Mouse (Mus musculus) liver, embryonic 11.5 days (tissue): ENCODE data around the gene Dnah5. TPM values are rescaled to one million over a fixed set of nuclear protein-coding genes. Genes with fewer than 3 reads are reported as not detected.

Experiments
- ATAC-seq: fragments of 200-750 bp; cut with Nextera tagmentation; replicated peaks from 2 replicates; pipeline ENCODE4 v1.8.0; 2017; ENCODE audit warnings: moderate number of reproducible peaks, mild to moderate bottlenecking, moderate TSS enrichment, moderate library complexity; ENCODE audit not compliant: low FRiP score
- DNase-seq: peaks from one replicate; pipeline ENCODE4 v3.0.0-alpha.2; 2017; ENCODE audit warnings: low spot score
- H3K27ac ChIP-seq: fragments of 300-500 bp; sonication (generic); 2 replicates; pipeline ENCODE4 v1.5.1; 2014; ENCODE audit warnings: mild to moderate bottlenecking, low read depth, low read length, control low read depth
- H3K27me3 ChIP-seq: fragments of 300-500 bp; sonication (generic); replicated peaks from 2 replicates; pipeline ENCODE4 v1.6.1; 2014; ENCODE audit warnings: low read length, mixed read lengths; ENCODE audit not compliant: control insufficient read depth, insufficient read depth
- H3K36me3 ChIP-seq: fragments of 300-500 bp; sonication (generic); 2 replicates; pipeline ENCODE4 v1.6.1; 2014; ENCODE audit warnings: mild to moderate bottlenecking, low read length, moderate library complexity, mixed read lengths; ENCODE audit not compliant: control insufficient read depth, insufficient read depth
- H3K4me1 ChIP-seq: fragments of 300-500 bp; sonication (generic); replicated peaks from 2 replicates; pipeline ENCODE4 v1.6.1; 2014; ENCODE audit warnings: low read length, mixed read lengths; ENCODE audit not compliant: control insufficient read depth, insufficient read depth
- H3K4me2 ChIP-seq: fragments of 300-500 bp; sonication (generic); 2 replicates; pipeline ENCODE4 v1.6.1; 2014; ENCODE audit warnings: mild to moderate bottlenecking, control low read depth, moderate library complexity
- H3K4me3 ChIP-seq: fragments of 300-500 bp; sonication (generic); 2 replicates; pipeline ENCODE4 v1.5.1; 2014; ENCODE audit warnings: low read depth, low read length, control low read depth
- H3K9ac ChIP-seq: fragments of 300-500 bp; sonication (generic); 2 replicates; pipeline ENCODE4 v1.6.1; 2014; ENCODE audit warnings: low read depth, low read length, control low read depth
- H3K9me3 ChIP-seq: fragments of 300-500 bp; sonication (generic); 2 replicates; pipeline ENCODE4 v1.6.1; 2016; ENCODE audit warnings: low read length, inconsistent platforms, mixed read lengths; ENCODE audit not compliant: control insufficient read depth
- WGBS: fragments of 180-500 bp; shearing (Covaris S2); extraction: QIAGEN DNeasy Blood & Tissue Kit; methylation state at CpG from one replicate; pipeline ENCODE4 v1.1.7; 2014; 5-methylcytosine and 5-hydroxymethylcytosine counted together
- polyA plus RNA-seq: library from polyadenylated mRNA; unstranded; fragments of >200 nt; fragmentation: Nextera tagmentation; extraction: Ambion mirVana; gene quantifications from 2 replicates; pipeline ENCODE4 v1.2.1, GENCODE M21; 2014

Gene Dnah5
- polyA plus RNA-seq, 1 experiment from 2014 or later = 0.01 TPM

DNA sequence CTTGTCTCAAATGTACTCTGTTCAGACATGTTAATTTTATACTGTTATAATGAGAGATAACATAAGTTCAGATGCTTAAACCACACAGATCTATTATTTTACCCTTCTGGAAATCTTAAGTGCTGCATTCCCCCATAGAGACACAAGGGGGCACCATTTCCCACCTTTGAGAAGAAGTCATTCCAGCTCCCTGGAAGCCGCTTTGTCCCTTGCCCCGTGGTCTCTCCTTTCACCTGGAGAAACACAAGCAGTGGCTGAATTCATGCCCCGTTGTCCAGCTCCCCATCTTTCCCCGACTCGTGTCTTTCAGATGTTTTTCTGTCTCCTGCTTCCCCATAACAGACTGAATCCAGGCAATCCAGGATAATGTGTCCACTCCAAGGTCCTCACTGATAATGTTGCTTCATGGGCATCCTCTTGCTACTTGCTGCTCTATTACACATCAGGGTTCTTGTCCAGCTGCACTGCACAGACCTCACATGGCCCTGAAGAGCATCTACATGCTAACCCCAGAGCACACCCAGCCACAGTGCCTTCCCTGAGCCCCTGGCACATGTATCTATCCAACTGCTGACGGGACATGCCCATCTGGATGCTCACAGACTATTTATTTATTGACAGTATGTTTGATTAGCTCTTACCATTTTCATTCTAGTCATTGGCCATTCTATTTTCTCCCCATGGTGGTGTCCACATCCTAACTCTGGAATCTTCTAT lies 112.4 kb downstream of the Dnah5 start:
- Histone ChIP-seq H3K27me3 (no peaks in the 10 kb centered on the region), H3K4me2 (no peak overlapping the region), H3K4me1 (no peaks in the 10 kb centered on the region), H3K9me3 (no peaks in the 10 kb centered on the region), H3K27ac (no peak overlapping the region), H3K4me3 (no peak overlapping the region), H3K9ac (no peak overlapping the region), H3K36me3 (no peaks in the 10 kb centered on the region)
- DNase-seq (peak; percentile 33), ATAC-seq (no peak)
- WGBS = 33% methylated on average over 6 of the region's 6 CpGs

DNA sequence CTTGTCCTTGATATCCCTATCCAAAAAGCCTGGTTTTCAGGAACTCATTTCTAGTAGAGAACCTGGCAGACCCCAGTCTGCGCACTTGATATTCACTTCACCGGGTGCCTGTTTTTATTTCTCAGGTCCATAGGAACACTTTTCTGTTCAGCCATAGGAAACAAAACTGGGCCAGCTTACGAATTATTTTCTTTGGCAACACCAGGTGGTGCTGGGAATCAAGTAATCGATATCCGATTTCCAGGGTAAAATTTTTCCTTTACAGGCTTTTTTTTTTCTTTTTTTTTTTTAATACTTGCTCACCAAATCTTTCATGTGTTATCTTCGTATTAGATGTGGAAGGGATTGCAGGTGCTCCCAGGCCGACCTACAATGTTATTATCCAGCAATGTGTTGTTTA lies 119.0 kb downstream of the Dnah5 start:
- H3K9ac ChIP-seq = no peak overlapping the region
- DNase-seq (no peak), ATAC-seq (no peak)
- no peak overlapping the region for H3K4me3 ChIP-seq
- H3K4me2 ChIP-seq = no peak overlapping the region
- no peaks in the 10 kb centered on the region for H3K27me3 ChIP-seq
- no peak overlapping the region for H3K27ac ChIP-seq
- no peaks in the 10 kb centered on the region for H3K36me3 ChIP-seq
- H3K4me1 ChIP-seq = no peaks in the 10 kb centered on the region
- 78% methylated on average over 7 of the region's 7 CpGs for WGBS
- H3K9me3 ChIP-seq = no peaks in the 10 kb centered on the region

- no peak overlapping the region for H3K4me2 ChIP-seq
- no peak overlapping the region for H3K4me3 ChIP-seq
- H3K4me1 ChIP-seq = no peaks in the 10 kb centered on the region
- WGBS = 82% methylated on average over 7 of the region's 7 CpGs
- H3K9me3 ChIP-seq = no peaks in the 10 kb centered on the region
- H3K36me3 ChIP-seq = no peaks in the 10 kb centered on the region
- no peaks in the 10 kb centered on the region for H3K27me3 ChIP-seq
- no peak overlapping the region for H3K27ac ChIP-seq
- H3K9ac ChIP-seq = no peak overlapping the region
- no peak for DNase-seq
- no peak for ATAC-seq
These were observed 123.4 kb downstream of the Dnah5 start for GRCm38 (mm10) chr15:28326985-28327384.

DNA sequence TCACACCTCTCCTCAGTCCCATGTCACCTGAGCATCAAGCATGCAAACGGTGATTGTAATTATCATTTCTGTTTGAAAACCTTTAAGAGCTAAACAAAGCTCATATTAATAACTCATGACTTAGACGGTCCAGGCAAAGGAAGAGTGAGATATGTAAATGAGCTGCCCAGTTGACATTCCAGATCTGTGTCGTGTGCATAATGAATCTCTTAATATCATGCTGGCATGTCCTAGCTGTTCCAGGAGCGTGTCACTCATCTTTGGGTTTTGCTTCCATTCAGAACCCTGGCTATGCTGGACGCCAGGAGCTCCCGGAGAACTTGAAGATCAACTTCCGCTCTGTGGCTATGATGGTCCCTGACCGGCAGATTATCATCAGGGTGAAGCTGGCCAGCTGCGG lies 123.9 kb downstream of the Dnah5 start:
- no peaks in the 10 kb centered on the region for H3K9me3 ChIP-seq
- no peak overlapping the region for H3K9ac ChIP-seq
- H3K4me1 ChIP-seq = no peaks in the 10 kb centered on the region
- no peaks in the 10 kb centered on the region for H3K27me3 ChIP-seq
- WGBS = 81% methylated on average over 9 of the region's 9 CpGs
- H3K4me3 ChIP-seq = no peak overlapping the region
- H3K36me3 ChIP-seq = no peaks in the 10 kb centered on the region
- no peak overlapping the region for H3K4me2 ChIP-seq
- DNase-seq (no peak), ATAC-seq (no peak)
- H3K27ac ChIP-seq = no peak overlapping the region

- Histone ChIP-seq H3K27ac (no peak overlapping the region), H3K9ac (no peak overlapping the region), H3K4me3 (no peak overlapping the region), H3K36me3 (no peaks in the 10 kb centered on the region), H3K9me3 (no peaks in the 10 kb centered on the region), H3K27me3 (no peaks in the 10 kb centered on the region), H3K4me1 (no peaks in the 10 kb centered on the region), H3K4me2 (no peak overlapping the region)
- no peak for DNase-seq
- WGBS = 43% methylated on average over 4 of the region's 4 CpGs
- no peak for ATAC-seq
These were observed 137.6 kb downstream of the Dnah5 start for GRCm38 (mm10) chr15:28341151-28341550.

GRCm38 (mm10) chr15:28367561-28367960 lies 164.0 kb downstream of the Dnah5 start:
- WGBS = 73% methylated on average over 11 of the region's 11 CpGs
- ATAC-seq = no peak

DNA sequence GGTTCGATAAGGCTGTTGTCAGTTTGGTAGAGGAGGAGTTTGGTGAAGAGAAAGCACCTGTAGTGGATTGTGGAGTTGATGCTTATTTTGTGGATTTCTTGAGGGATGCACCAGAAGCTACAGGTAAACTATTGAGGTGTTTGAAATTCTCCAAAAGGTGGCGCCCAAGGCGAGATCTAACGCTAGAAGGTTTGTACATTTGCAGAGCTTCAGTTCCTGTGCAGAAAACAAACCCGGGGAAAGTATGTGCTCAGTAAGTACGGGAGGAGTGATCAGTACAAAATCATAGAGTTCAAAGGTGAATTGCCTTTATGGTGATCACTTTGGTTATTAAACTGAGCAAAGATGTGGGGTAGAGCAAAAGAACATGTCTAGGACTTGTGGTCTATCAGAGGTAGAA lies 166.9 kb downstream of the Dnah5 start:
- no peak overlapping the region for H3K9ac ChIP-seq
- ATAC-seq = no peak
- no peak overlapping the region for H3K27ac ChIP-seq
- no peaks in the 10 kb centered on the region for H3K4me1 ChIP-seq
- 68% methylated on average over 6 of the region's 6 CpGs for WGBS
- H3K4me2 ChIP-seq = no peak overlapping the region
- H3K4me3 ChIP-seq = no peak overlapping the region
- H3K36me3 ChIP-seq = no peaks in the 10 kb centered on the region
- H3K27me3 ChIP-seq = no peaks in the 10 kb centered on the region
- H3K9me3 ChIP-seq = no peaks in the 10 kb centered on the region
- no peak for DNase-seq

More at GRCm38 (mm10) chr15:28367561-28367960, 164.0 kb downstream of the Dnah5 start:
- no peaks in the 10 kb centered on the region for H3K9me3 ChIP-seq
- H3K27ac ChIP-seq = no peak overlapping the region
- H3K4me2 ChIP-seq = no peak overlapping the region
- no peaks in the 10 kb centered on the region for H3K36me3 ChIP-seq
- H3K27me3 ChIP-seq = no peaks in the 10 kb centered on the region
- no peaks in the 10 kb centered on the region for H3K4me1 ChIP-seq
- no peak overlapping the region for H3K9ac ChIP-seq
- H3K4me3 ChIP-seq = no peak overlapping the region
- DNase-seq = no peak

GRCm38 (mm10) chr15:28371506-28371905 lies 168.0 kb downstream of the Dnah5 start:
- ATAC-seq = no peak
- no peak for DNase-seq
- Histone ChIP-seq H3K4me3 (no peak overlapping the region), H3K4me2 (no peak overlapping the region), H3K4me1 (no peaks in the 10 kb centered on the region), H3K27me3 (no peaks in the 10 kb centered on the region), H3K36me3 (no peaks in the 10 kb centered on the region), H3K27ac (no peak overlapping the region), H3K9ac (no peak overlapping the region), H3K9me3 (no peaks in the 10 kb centered on the region)
- WGBS = 60% methylated on average over 2 of the region's 2 CpGs

DNA sequence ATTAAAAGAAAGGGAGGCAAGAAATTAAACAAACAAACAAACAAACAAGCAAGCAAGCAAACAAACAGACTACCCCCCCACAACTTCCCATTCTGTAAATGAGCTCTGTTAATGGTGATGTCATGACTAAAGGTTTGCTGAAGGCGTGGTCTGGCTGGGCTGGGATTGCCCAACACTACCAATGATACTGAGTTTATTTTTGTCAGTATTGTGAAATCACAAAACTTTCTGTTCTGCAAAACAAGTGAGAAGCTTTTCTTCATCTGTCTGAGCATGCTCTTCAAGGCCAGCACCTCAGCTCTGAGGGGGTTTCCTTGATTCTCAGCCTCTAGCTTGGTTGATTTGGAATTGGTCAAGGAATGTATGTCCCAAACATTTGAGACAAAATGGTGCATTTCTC lies 170.8 kb downstream of the Dnah5 start:
- no peak overlapping the region for H3K4me2 ChIP-seq
- 64% methylated on average over 1 of the region's 1 CpGs for WGBS
- no peak for DNase-seq
- no peak for ATAC-seq
- no peak overlapping the region for H3K9ac ChIP-seq
- H3K4me1 ChIP-seq = no peaks in the 10 kb centered on the region
- no peak overlapping the region for H3K27ac ChIP-seq
- no peak overlapping the region for H3K4me3 ChIP-seq
- no peaks in the 10 kb centered on the region for H3K27me3 ChIP-seq
- no peaks in the 10 kb centered on the region for H3K36me3 ChIP-seq
- H3K9me3 ChIP-seq = no peaks in the 10 kb centered on the region
